Mouse (Mus musculus): Measurements from ENCODE around the gene Prdm2.

Gene Prdm2

DNA sequence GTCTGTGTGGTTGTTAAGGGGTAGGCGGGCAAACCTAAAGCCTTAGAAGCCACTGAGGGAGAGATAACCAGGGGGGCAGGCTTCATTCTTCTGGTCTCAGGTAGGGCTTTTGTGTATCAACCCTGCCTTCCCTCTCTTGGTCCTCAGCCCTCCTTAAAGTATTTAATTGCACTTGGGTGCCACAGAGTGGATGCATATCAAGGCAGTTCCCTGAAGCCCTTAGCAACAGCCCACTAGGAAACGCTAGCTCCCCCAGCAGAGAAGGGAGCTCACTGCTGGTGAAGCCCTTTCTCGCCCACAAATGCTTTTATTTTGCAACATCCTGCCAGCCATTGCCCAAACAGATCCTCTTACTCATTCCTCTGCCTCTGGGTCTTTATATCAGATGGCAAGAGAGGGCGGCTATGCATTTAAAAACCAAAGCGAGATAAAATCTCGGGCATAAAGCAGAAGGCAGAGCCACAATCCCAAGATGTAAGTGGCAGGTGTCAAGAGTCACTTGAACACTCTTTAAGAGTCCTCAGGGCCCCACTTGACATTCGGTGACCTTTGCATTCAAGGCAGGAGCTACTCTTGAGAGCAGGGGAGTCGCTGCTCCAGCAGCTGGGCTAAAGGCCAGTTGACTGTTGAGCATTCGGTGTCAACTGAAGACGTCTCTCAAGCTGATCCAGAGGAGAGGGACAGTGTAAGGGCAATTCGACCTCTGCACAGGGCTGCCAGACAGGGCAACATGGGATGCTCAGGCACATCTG is 113.3 kb downstream of the Prdm2 start:
- DNase-seq: no peak

- no peak for DNase-seq
These were observed 120.6 kb downstream of the Prdm2 start for GRCm38 (mm10) chr4:143092082-143092701.

DNA sequence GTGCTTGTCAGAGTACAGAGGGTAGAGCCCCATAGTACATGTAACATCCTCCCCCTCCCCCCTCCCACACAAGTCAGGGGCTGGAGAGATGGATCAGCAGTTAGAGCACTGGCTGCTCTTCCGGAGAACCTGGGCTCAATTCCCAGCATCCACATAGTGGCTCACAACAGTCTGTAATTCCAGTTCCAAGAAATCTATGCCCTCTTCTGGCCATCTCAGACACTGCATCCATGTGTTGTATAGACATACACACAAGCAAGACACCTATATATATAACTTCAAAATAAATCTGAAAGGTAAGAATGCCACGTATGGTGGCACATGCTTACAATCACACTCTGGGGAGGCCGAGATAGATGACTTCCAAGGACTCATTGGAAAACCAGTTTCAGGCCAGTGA is 122.2 kb downstream of the Prdm2 start:
- DNase-seq: no peak

- DNase-seq: no peak
These were observed 138.6 kb downstream of the Prdm2 start for GRCm38 (mm10) chr4:143074071-143074765.

DNA sequence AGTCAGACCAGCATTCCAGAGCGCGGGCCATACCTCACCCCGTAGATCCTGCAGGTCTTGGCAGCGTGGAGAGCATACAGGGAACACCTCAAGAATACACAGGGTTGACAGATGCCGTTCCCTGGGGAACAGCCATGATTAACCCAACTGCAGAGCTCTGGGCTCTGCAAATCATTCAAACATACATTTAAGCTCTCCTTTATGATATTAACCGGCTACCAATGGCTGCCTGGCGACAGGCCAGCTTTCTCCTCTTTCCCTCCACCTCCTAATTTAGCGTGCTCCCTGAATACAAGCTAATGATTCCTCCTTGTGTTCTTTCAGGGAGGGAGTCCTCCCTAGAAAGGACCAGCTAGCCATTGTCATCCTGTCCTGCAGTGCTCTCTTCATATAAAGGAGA is 141.0 kb downstream of the Prdm2 start:
- DNase-seq: no peak

DNA sequence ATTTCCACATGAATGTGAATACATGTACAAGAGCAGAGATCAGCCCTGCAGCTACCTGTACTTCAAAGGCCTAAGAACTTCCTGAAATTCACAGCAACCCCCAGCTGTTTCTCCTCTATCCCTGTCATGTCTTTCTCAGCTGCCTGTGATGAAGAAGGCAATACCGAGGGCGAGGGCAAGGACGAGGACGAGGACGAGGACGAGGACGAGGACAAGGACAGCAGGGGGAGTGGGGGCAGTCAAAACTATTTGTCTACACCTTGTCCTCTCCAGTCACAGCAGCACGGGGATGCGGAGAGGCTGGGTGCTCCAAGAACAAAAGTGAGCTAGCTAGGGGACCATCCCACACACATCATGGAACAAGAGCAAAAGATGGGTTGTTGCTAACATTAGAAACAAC is 145.8 kb downstream of the Prdm2 start:
- DNase-seq: no peak

DNA sequence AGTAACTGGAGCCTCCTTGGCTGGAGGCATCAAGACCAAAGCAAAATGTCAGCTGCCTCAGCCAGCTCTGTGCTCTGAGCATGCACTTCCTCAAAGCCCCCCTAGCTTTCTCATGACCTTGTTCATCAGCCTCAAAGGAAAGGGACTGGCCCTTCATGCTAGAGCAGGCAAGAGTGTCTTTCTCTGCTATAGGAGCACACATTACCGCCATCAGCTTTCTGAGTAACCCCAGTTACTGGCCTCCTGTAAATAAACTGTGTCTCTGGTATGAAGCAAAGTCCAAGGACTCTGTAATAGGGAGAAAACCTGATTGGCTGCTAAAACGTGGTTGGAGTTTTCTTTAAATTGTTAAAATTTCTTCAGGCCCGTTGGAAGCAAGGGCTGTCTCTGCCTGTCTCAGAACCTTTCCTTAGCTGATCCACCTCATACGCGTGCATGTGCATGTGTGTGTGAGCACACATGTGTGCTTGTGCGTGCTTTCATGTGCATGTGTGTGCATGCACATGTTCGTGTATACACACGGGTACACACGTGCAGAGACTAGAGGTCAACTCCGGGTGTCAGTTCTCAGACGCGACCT is 153.9 kb downstream of the Prdm2 start:
- DNase-seq: no peak

Measured in kidney, adult 18-20 months (tissue).